Mouse (Mus musculus) activated CD4-positive, CD25-positive, alpha-beta regulatory T cell, adult 4 months (primary cell): ENCODE measurements around the gene Gcnt7. TPM values are rescaled to one million over a fixed set of nuclear protein-coding genes. Genes with fewer than 3 reads are reported as not detected.

ENCODE experiments used
- ATAC-seq: one replicate; pipeline ENCODE4 v1.8.0; 2017
- polyA plus RNA-seq, 2 experiments: library from polyadenylated mRNA; unstranded; fragments of 100-300 nt; shearing (Covaris generic); gene quantifications; one replicate each; pipeline ENCODE4 v1.2.1; 2017

The Gcnt7 gene
- polyA plus RNA-seq, 2 experiments from 2014 or later: 4.0 to 7.4 TPM

GRCm38 (mm10) chr2:172401116-172401825 lies 57.1 kb downstream of the Gcnt7 start:
- peak; percentile 58 for ATAC-seq

Other genes with a start within 250 kb of the Gcnt7 start
- gene Mc3r, start 210.1 kb downstream of the Gcnt7 start, polyA plus RNA-seq: not detected
- gene Fam210b, start 113.0 kb downstream of the Gcnt7 start, polyA plus RNA-seq: 10 to 100 TPM in 1 of 2 experiments, 1 to 10 TPM in 1; 8.5 to 10.6 TPM
- 10 to 100 TPM; 14.6 to 18.4 TPM for gene Aurka, start 88.1 kb downstream of the Gcnt7 start, polyA plus RNA-seq
- gene Cstf1, start 87.9 kb downstream of the Gcnt7 start, polyA plus RNA-seq: 10 to 100 TPM; 32.3 to 35.7 TPM
- 1 to 10 TPM; 7.8 to 9.3 TPM for gene Cass4, start 64.8 kb downstream of the Gcnt7 start, polyA plus RNA-seq
- 100 to 1,000 TPM in 1 of 2 experiments, 10 to 100 TPM in 1; 99.4 to 120 TPM for gene Rtf2, start 18.0 kb downstream of the Gcnt7 start, polyA plus RNA-seq
- 1 to 10 TPM; 1.6 to 1.9 TPM for gene Fam209, start 13.9 kb upstream of the Gcnt7 start, polyA plus RNA-seq
- not detected for gene Tfap2c, start 91.0 kb upstream of the Gcnt7 start, polyA plus RNA-seq